Mouse (Mus musculus) liver, adult (tissue): Measurements from ENCODE around the gene Mlx.

Experiments
- GATA4 ChIP-seq: IDR thresholded peaks from 2 replicates; pipeline ENCODE4 v1.6.1; 2014; ENCODE audit warnings: mild to moderate bottlenecking, low read length; ENCODE audit not compliant: insufficient replicate concordance

Mlx gene

GRCm38 (mm10) chr11:101111178-101111577, 24.1 kb downstream of the Mlx start:
- no peak for TF ChIP-seq GATA4

GRCm38 (mm10) chr11:101112186-101112585, 25.1 kb downstream of the Mlx start:
- no peak for TF ChIP-seq GATA4

GRCm38 (mm10) chr11:101115564-101115963, 28.5 kb downstream of the Mlx start:
- no peak for TF ChIP-seq GATA4

- TF ChIP-seq GATA4, result no peak; the same call in 1 of the 2 replicates
Observed at GRCm38 (mm10) chr11:101118105-101118504, 31.0 kb downstream of the Mlx start.

GRCm38 (mm10) chr11:101119131-101119760, 32.2 kb downstream of the Mlx start:
- TF ChIP-seq GATA4, result no peak

GRCm38 (mm10) chr11:101119761-101120544, 32.9 kb downstream of the Mlx start, which contains the start of the genes Retreg3 and Tubg1:
TSS of gene Retreg3 (minus strand) at chr11:101119893.
TSS of gene Tubg1 (plus strand) at chr11:101119938.
- peak; percentile 75; the same call in 1 of the 2 replicates for TF ChIP-seq GATA4

- TF ChIP-seq GATA4, result no peak
Observed at GRCm38 (mm10) chr11:101120545-101121188, 33.6 kb downstream of the Mlx start.

GRCm38 (mm10) chr11:101127075-101127474, 40.0 kb downstream of the Mlx start:
- TF ChIP-seq GATA4, result no peak

- no peak for TF ChIP-seq GATA4
Observed at GRCm38 (mm10) chr11:101128996-101129577, 42.0 kb downstream of the Mlx start.

- no peak for TF ChIP-seq GATA4
Observed at GRCm38 (mm10) chr11:101130056-101130756, 43.1 kb downstream of the Mlx start.

GRCm38 (mm10) chr11:101131187-101131586, 44.1 kb downstream of the Mlx start:
- no peak for TF ChIP-seq GATA4

GRCm38 (mm10) chr11:101131701-101132100, 44.6 kb downstream of the Mlx start:
- no peak for TF ChIP-seq GATA4

GRCm38 (mm10) chr11:101133037-101133436, 46.0 kb downstream of the Mlx start:
- peak; percentile 34; the same call in 1 of the 2 replicates for TF ChIP-seq GATA4

- no peak for TF ChIP-seq GATA4
Observed at GRCm38 (mm10) chr11:101134217-101134865, 47.3 kb downstream of the Mlx start.
